Mouse (Mus musculus): ENCODE data around the gene Ccl21a.
"Not testable (repeated sequence)": the region's sequence is repeated elsewhere in the genome, so short reads cannot be mapped to it uniquely, and the experiment has no call there.

The Ccl21a gene

GRCm38 (mm10) chr4:42773893-42774292 lies at the start of gene Ccl21a:
Gene Ccl21a (minus strand): TSS chr4:42773993.
- not testable (repeated sequence) for DNase-seq

GRCm38 (mm10) chr4:42756477-42756876 lies 17.3 kb downstream of the Ccl21a start, which contains the start of gene Ccl19:
Gene Ccl19 (minus strand): TSS chr4:42756577.
- DNase-seq, result not testable (repeated sequence)

- DNase-seq, result not testable (repeated sequence)
Measured at GRCm38 (mm10) chr4:42735245-42735644, 38.5 kb downstream of the Ccl21a start, which contains the start of gene 4930578G10Rik. Gene 4930578G10Rik (plus strand): TSS chr4:42735545.
